Mouse (Mus musculus): ENCODE measurements at regions not wholly inside any gene's neighbourhood (a gene's known extent, or its start where the extent isn't known, plus 50 kb on each side); places are given as distances from the start of the nearest gene placed in this dataset.

DNA sequence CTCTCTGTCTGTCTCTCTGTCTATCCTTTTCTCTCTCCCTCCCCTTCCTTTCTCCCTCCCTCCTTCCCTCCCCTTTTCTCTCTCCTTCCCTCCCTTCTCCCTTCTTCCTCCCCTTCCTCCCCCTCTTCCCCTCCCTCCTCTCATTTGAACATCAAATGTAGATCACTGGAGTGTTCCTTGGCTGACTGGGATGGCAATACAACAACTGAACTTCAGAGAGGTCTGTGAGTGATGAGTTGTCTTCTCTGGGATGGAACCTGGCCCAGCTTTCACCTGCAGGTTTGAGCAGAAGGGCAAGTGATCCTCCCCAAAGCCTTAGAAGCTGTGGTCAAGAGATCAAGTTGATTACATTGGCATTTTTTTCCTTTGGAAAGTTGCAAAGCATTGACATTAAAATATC lies 169.4 kb upstream of the Tut7 start:
- H3K9ac ChIP-seq (ENCODE audit: insufficient read depth, low read depth, low read length, poor library complexity, severe bottlenecking) = no peak overlapping the region
- H3K36me3 ChIP-seq (ENCODE audit: control insufficient read depth, insufficient read depth, low read length, poor library complexity, severe bottlenecking) = no peaks in the 10 kb centered on the region
- TF ChIP-seq HCFC1 (IDR thresholded peaks at IDR 0.05; ENCODE audit: borderline replicate concordance, insufficient read depth, low read length) (no peak), CHD2 (IDR thresholded peaks at IDR 0.05; ENCODE audit: low read depth, low read length) (no peak), ZC3H11A (IDR thresholded peaks at IDR 0.05; ENCODE audit: borderline replicate concordance, low read depth, low read length) (no peak), ZNF384 (IDR thresholded peaks at IDR 0.05; ENCODE audit: low read depth, low read length) (no peak), MAFK (IDR thresholded peaks at IDR 0.05; ENCODE audit: insufficient read depth, low read depth, low read length) (no peak)
- in situ Hi-C loops (cut with MboI; ENCODE audit: low sequenced_read_pairs in 2 of 2, unreplicated experiment in 2 of 2) = no loop called here
- no peak overlapping the region for H3K4me3 ChIP-seq (ENCODE audit: insufficient read depth in 1 of 2, low read depth in 1 of 2, low read length in 2 of 2, poor library complexity in 1 of 2, severe bottlenecking in 1 of 2)
- no peaks in the 10 kb centered on the region for H3K9me3 ChIP-seq (ENCODE audit: control insufficient read depth, insufficient read depth, low read depth, low read length)
- no peak overlapping the region for H3K27ac ChIP-seq (ENCODE audit: insufficient read depth, low read depth, low read length, poor library complexity, severe bottlenecking)
- DNase-seq (ENCODE audit: low read depth, low spot score) = no peak
- no peaks in the 10 kb centered on the region for H3K4me1 ChIP-seq (ENCODE audit: control insufficient read depth in 2 of 2, insufficient read depth in 2 of 2, low read length in 2 of 2, poor library complexity in 1 of 2)

DNA sequence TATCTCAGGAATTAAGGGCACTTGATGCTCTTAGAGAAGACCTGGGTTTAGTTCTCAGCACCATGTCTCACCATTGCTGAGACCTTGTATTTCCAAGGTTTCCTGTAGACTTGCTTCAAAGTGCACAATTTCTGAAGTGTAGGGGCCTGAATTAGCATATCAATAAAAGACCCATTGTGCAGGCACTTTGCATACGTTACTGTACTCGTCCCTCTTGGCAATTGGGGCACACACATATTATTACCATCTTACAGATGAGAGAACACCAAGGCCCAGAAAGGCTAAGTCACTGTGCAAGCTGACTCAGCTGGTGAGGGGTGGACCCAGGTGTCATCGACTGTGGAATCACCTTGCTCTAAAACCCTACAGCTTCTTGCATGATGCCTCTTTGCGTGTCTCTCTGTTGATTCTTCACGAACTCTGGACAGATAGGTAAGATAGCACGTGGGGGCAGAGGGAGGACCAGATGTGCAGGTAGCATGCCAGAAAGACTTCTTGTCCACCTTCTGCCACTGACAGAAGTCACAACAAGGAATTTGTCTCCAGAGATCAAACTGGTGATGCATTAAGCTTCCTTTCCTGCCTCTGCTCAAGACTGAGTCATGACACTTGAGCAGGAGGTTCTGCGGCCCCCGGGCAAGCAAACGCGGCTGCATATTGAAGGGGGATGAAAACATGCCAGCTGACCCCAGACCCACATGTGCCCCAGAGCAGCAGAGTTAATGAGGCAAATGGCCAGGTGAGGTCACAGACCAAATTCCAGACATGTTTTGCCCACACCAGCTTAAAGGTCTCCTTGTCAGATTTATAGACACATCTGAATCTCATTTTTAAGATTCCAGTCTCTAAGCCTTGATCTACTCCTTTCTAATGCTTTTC lies 167.7 kb upstream of the Tut7 start:
- in situ Hi-C loops (cut with MboI; ENCODE audit: low sequenced_read_pairs in 2 of 2, unreplicated experiment in 2 of 2) = no loop called here
- Histone ChIP-seq H3K9ac (ENCODE audit: insufficient read depth, low read depth, low read length, poor library complexity, severe bottlenecking) (no peak overlapping the region), H3K4me3 (ENCODE audit: insufficient read depth in 1 of 2, low read depth in 1 of 2, low read length in 2 of 2, poor library complexity in 1 of 2, severe bottlenecking in 1 of 2) (no peak overlapping the region), H3K4me1 (ENCODE audit: control insufficient read depth in 2 of 2, insufficient read depth in 2 of 2, low read length in 2 of 2, poor library complexity in 1 of 2) (no peaks in the 10 kb centered on the region), H3K27ac (ENCODE audit: insufficient read depth, low read depth, low read length, poor library complexity, severe bottlenecking) (no peak overlapping the region), H3K36me3 (ENCODE audit: control insufficient read depth, insufficient read depth, low read length, poor library complexity, severe bottlenecking) (no peaks in the 10 kb centered on the region), H3K9me3 (ENCODE audit: control insufficient read depth, insufficient read depth, low read depth, low read length) (no peaks in the 10 kb centered on the region)
- DNase-seq (ENCODE audit: low read depth, low spot score) = no peak
- TF ChIP-seq MAFK (IDR thresholded peaks at IDR 0.05; ENCODE audit: insufficient read depth, low read depth, low read length) (peak; percentile 11; the same call in 1 of the 2 replicates), ZNF384 (IDR thresholded peaks at IDR 0.05; ENCODE audit: low read depth, low read length) (no peak), CHD2 (IDR thresholded peaks at IDR 0.05; ENCODE audit: low read depth, low read length) (no peak), HCFC1 (IDR thresholded peaks at IDR 0.05; ENCODE audit: borderline replicate concordance, insufficient read depth, low read length) (no peak), ZC3H11A (IDR thresholded peaks at IDR 0.05; ENCODE audit: borderline replicate concordance, low read depth, low read length) (no peak)

DNA sequence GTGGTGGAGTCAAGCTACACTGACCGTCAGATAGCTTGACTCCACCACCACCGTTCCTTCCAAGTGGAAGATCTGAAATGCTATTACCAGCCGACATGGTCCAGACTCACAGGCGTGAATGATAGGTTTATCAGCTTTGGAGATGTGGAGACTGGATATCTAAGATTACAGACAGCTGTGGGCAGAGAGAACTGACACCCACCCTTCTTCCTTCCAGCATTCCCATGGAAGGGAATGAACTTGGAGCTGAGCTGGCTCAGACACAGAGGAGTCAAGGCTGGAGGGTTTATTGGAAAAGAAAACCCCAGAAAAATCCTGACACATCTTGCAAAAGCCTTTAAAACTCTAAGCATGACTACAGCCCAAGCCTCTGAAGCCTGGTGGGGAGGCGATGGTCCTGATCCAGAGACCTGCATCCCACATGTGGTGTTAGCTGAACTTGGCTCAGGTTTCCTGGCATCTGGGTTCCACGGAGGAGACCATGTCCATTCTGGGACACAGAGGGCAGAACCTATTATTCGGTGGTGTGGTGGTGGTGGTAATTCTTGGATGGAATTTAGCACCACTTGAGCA lies 165.5 kb upstream of the Tut7 start:
- TF ChIP-seq CHD2 (IDR thresholded peaks at IDR 0.05; ENCODE audit: low read depth, low read length) (no peak), ZC3H11A (IDR thresholded peaks at IDR 0.05; ENCODE audit: borderline replicate concordance, low read depth, low read length) (no peak), ZNF384 (IDR thresholded peaks at IDR 0.05; ENCODE audit: low read depth, low read length) (no peak), HCFC1 (IDR thresholded peaks at IDR 0.05; ENCODE audit: borderline replicate concordance, insufficient read depth, low read length) (no peak), MAFK (IDR thresholded peaks at IDR 0.05; ENCODE audit: insufficient read depth, low read depth, low read length) (no peak)
- H3K27ac ChIP-seq (ENCODE audit: insufficient read depth, low read depth, low read length, poor library complexity, severe bottlenecking) = no peak overlapping the region
- no peaks in the 10 kb centered on the region for H3K9me3 ChIP-seq (ENCODE audit: control insufficient read depth, insufficient read depth, low read depth, low read length)
- H3K4me3 ChIP-seq (ENCODE audit: insufficient read depth in 1 of 2, low read depth in 1 of 2, low read length in 2 of 2, poor library complexity in 1 of 2, severe bottlenecking in 1 of 2) = no peak overlapping the region
- no peak overlapping the region for H3K9ac ChIP-seq (ENCODE audit: insufficient read depth, low read depth, low read length, poor library complexity, severe bottlenecking)
- H3K36me3 ChIP-seq (ENCODE audit: control insufficient read depth, insufficient read depth, low read length, poor library complexity, severe bottlenecking) = no peaks in the 10 kb centered on the region
- no peak for DNase-seq (ENCODE audit: low read depth, low spot score)
- H3K4me1 ChIP-seq (ENCODE audit: control insufficient read depth in 2 of 2, insufficient read depth in 2 of 2, low read length in 2 of 2, poor library complexity in 1 of 2) = no peaks in the 10 kb centered on the region
- in situ Hi-C loops (cut with MboI; ENCODE audit: low sequenced_read_pairs in 2 of 2, unreplicated experiment in 2 of 2) = no loop called here

- TF ChIP-seq CHD2 (IDR thresholded peaks at IDR 0.05; ENCODE audit: low read depth, low read length) (no peak), MAFK (IDR thresholded peaks at IDR 0.05; ENCODE audit: insufficient read depth, low read depth, low read length) (no peak), ZC3H11A (IDR thresholded peaks at IDR 0.05; ENCODE audit: borderline replicate concordance, low read depth, low read length) (no peak), ZNF384 (IDR thresholded peaks at IDR 0.05; ENCODE audit: low read depth, low read length) (no peak), HCFC1 (IDR thresholded peaks at IDR 0.05; ENCODE audit: borderline replicate concordance, insufficient read depth, low read length) (no peak)
- Histone ChIP-seq H3K36me3 (ENCODE audit: control insufficient read depth, insufficient read depth, low read length, poor library complexity, severe bottlenecking) (no peaks in the 10 kb centered on the region), H3K27ac (ENCODE audit: insufficient read depth, low read depth, low read length, poor library complexity, severe bottlenecking) (no peak overlapping the region), H3K9me3 (ENCODE audit: control insufficient read depth, insufficient read depth, low read depth, low read length) (no peaks in the 10 kb centered on the region), H3K4me1 (ENCODE audit: control insufficient read depth in 2 of 2, insufficient read depth in 2 of 2, low read length in 2 of 2, poor library complexity in 1 of 2) (peaks cover 0 to under 1% of the 10 kb centered on the region in 2 experiments; a peak in 1 of 4 replicates), H3K4me3 (ENCODE audit: insufficient read depth in 1 of 2, low read depth in 1 of 2, low read length in 2 of 2, poor library complexity in 1 of 2, severe bottlenecking in 1 of 2) (no peak overlapping the region), H3K9ac (ENCODE audit: insufficient read depth, low read depth, low read length, poor library complexity, severe bottlenecking) (no peak overlapping the region)
- in situ Hi-C loops (cut with MboI; ENCODE audit: low sequenced_read_pairs in 2 of 2, unreplicated experiment in 2 of 2) = no loop called here
- no peak for DNase-seq (ENCODE audit: low read depth, low spot score)
Measured at GRCm38 (mm10) chr13:59976425-59976824, 153.5 kb upstream of the Tut7 start.
